Mouse (Mus musculus) liver, adult 2 months (tissue): ENCODE measurements around the gene Rcbtb2. TPM values are rescaled to one million over a fixed set of nuclear protein-coding genes. Genes with fewer than 3 reads are reported as not detected.

Source experiments
- DNase-seq: peaks from one replicate; pipeline ENCODE4 v3.0.0-alpha.2; 2011; ENCODE audit warnings: low read depth, low spot score; ENCODE audit errors: extremely low read depth
- H3K27ac ChIP-seq: fragments of 200-500 bp; replicated peaks from 2 replicates; pipeline ENCODE4 v1.5.1; 2012; ENCODE audit warnings: low read depth, mild to moderate bottlenecking, control low read depth, inconsistent platforms, low read length; ENCODE audit not compliant: insufficient read depth
- H3K27me3 ChIP-seq: fragments of 200-500 bp; 2 replicates; pipeline ENCODE4 v1.6.1; 2012; ENCODE audit warnings: mild to moderate bottlenecking, moderate library complexity, low read length, inconsistent platforms; ENCODE audit not compliant: control insufficient read depth, insufficient read depth
- H3K36me3 ChIP-seq: fragments of 200-500 bp; 2 replicates; pipeline ENCODE4 v1.6.1; 2012; ENCODE audit warnings: low read length, inconsistent platforms; ENCODE audit not compliant: control insufficient read depth, insufficient read depth
- H3K4me1 ChIP-seq: fragments of 200-500 bp; 2 replicates; pipeline ENCODE4 v1.6.1; 2011; ENCODE audit warnings: low read length; ENCODE audit not compliant: control insufficient read depth, insufficient read depth
- H3K4me3 ChIP-seq: fragments of 200-500 bp; 2 replicates; pipeline ENCODE4 v1.5.1; 2011; ENCODE audit warnings: low read depth, mild to moderate bottlenecking, control low read depth, low read length, moderate library complexity; ENCODE audit not compliant: insufficient read depth
- H3K79me2 ChIP-seq: fragments of 200-500 bp; 2 replicates; pipeline ENCODE4 v1.6.1; 2012; ENCODE audit warnings: inconsistent platforms, mild to moderate bottlenecking, low read length, moderate library complexity; ENCODE audit not compliant: control insufficient read depth, insufficient read depth
- H3K9ac ChIP-seq: fragments of 200-500 bp; 2 replicates; pipeline ENCODE4 v1.6.1; 2012; ENCODE audit warnings: low read depth, mild to moderate bottlenecking, control low read depth, inconsistent platforms, low read length
- CTCF ChIP-seq: fragments of 200-500 bp; IDR thresholded peaks from 2 replicates; pipeline ENCODE4 v1.5.1; 2011; ENCODE audit warnings: low read depth, low read length, control low read depth
- POLR2A ChIP-seq: fragments of 200-500 bp; IDR thresholded peaks from 2 replicates; pipeline ENCODE4 v1.6.1; 2011; ENCODE audit warnings: low read length, control low read depth; ENCODE audit not compliant: insufficient read depth; ENCODE audit errors: extremely low read depth
- WGBS: fragments of 180-500 bp; shearing (Covaris S2); methylation state at CpG from one replicate; pipeline ENCODE4 v1.1.7; 2018; 5-methylcytosine and 5-hydroxymethylcytosine counted together
- polyA plus RNA-seq: library from polyadenylated mRNA; depleted of rRNA; stranded (reverse); fragments of >200 nt; gene quantifications from 2 replicates; pipeline ENCODE4 v1.2.3, GENCODE M21; 2012
- total RNA-seq: library from RNA; depleted of rRNA; stranded (reverse); fragments of >200 nt; gene quantifications from 2 replicates; pipeline ENCODE4 v1.2.3, GENCODE M21; 2014

The Rcbtb2 gene
- total and polyA plus RNA-seq, 2 experiments, result 26.0 to 32.6 TPM

DNA sequence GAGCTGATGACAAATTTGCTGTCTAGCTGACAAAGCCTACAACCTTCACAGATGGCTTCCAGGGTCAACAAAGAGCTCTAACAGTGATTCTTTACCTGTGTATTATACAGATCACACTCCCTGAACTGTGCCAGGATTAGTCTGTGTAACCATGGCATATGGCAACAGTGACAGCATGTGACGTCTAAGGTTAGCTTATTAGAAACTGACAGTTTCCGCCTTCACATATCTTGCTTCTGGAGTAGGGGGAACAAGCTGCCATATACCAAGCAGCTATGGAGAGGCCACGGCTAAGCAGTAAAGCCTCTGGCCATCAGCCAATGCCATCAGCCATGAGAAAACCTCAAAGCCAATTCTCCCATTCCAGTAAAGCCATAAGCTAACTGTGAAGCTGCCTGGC is 103.5 kb downstream of the Rcbtb2 start:
- no peak for TF ChIP-seq CTCF
- no peak for TF ChIP-seq POLR2A
- WGBS, result 96% methylated on average over 3 of the region's 3 CpGs
- H3K9ac ChIP-seq, result no peak overlapping the region
- no peaks in the 10 kb centered on the region for H3K36me3 ChIP-seq
- H3K27me3 ChIP-seq, result no peaks in the 10 kb centered on the region
- H3K27ac ChIP-seq, result no peak overlapping the region
- H3K4me1 ChIP-seq, result peaks cover 2% of the 10 kb centered on the region; the same call in 1 of the 2 replicates
- no peak overlapping the region for H3K4me3 ChIP-seq
- DNase-seq, result no peak
- no peaks in the 10 kb centered on the region; the same call in 1 of the 2 replicates for H3K79me2 ChIP-seq

DNA sequence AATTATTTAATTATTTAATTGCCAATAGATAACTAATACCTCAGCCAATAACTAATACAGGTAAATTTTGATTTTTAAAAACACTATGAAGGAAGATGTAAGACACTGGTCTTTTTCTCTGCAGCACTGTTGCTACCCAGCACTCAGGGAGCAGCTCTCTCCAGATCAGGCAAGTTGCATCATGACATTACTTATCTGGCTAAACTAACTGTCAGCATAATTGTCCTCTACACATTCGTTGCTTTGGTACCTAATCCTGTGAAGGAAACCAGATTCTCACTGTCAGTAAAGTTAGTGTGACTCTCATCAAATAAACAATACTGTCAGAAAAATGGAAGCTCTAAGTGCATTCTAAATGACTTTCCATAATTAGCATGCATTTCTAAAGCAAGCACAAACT is 104.0 kb downstream of the Rcbtb2 start:
- H3K27ac ChIP-seq, result no peak overlapping the region
- no peak for DNase-seq

DNA sequence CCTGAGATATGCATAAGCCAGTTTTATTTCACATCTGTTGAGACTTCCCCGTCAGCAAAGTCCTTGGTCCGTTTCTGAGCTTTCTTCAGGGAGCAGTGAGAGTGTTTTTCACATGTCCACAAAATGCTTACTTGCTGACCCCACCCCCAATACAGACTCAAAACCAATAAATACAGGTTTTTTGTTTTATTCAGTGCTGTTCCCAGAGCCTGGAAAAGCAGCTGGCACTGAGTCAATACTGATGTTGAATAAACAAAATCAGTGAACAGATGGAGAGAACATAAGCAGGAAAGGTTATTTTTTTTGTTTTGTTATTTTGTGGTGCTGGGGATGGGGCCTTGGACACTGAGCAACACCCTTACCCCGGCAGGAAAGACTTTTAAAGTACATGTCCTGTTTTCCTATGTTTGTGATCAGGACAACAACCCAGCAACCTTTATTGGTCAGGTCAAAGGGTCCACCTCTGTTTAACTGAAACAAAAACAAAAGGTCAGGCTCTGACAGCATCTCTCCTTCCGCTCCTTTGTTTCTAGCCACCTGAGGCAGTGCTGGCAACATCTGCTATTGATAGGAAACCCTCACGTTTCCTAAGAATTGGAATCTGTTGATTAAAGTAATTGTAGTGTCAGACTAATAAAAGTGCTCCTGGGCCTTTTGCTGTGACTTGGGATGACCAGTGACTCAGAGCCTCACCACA is 108.6 kb downstream of the Rcbtb2 start:
- 34% methylated on average over 5 of the region's 5 CpGs for WGBS
- peak; percentile 33 for DNase-seq
- Histone ChIP-seq H3K27ac (no peak overlapping the region), H3K79me2 (no peaks in the 10 kb centered on the region), H3K4me3 (no peak overlapping the region), H3K27me3 (no peaks in the 10 kb centered on the region), H3K9ac (no peak overlapping the region), H3K4me1 (peaks cover 6% of the 10 kb centered on the region; the same call in 1 of the 2 replicates), H3K36me3 (no peaks in the 10 kb centered on the region)
- no peak for TF ChIP-seq CTCF

More for the DNA sequence above, 104.0 kb downstream of the Rcbtb2 start:
- Histone ChIP-seq H3K4me3 (no peak overlapping the region), H3K79me2 (no peaks in the 10 kb centered on the region; the same call in 1 of the 2 replicates), H3K9ac (no peak overlapping the region), H3K4me1 (peaks cover 6% of the 10 kb centered on the region; the same call in 1 of the 2 replicates), H3K27me3 (no peaks in the 10 kb centered on the region), H3K36me3 (no peaks in the 10 kb centered on the region)
- TF ChIP-seq CTCF, result no peak
- no peak for TF ChIP-seq POLR2A
- 34% methylated on average over 1 of the region's 1 CpGs for WGBS

DNA sequence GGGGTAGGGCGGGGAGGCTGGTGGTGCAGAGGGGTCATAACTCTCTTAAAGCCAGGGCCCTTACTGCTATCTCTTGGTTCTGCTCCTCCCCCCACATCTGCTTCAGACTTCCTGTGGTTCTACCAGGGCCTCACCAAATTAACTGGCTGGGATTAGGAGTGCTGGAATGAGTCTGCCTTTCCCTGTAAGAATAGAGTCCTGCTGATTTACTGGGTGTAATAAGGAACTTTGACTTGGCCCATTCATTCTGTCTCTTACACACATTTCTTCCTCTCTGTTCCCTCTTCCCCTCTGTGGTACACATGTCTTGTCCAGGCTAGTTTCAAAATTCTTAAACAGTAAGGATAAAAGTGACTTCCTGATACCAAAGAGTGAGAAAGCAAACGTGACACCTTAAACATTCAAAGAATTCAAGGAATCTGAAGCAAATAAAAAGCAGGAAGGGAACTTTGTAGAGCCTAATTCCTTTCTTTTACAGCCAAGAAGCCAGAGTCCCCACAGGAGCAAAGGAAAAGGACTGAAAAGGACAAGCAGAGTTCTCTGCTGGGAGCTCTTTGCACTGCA is 111.7 kb downstream of the Rcbtb2 start:
- TF ChIP-seq POLR2A, result no peak
- no peak for TF ChIP-seq CTCF
- no peak overlapping the region for H3K4me3 ChIP-seq
- no peak overlapping the region for H3K27ac ChIP-seq
- 0 out of 2 replicates have a peak, but pooled peaks cover 4% of the 10 kb centered on the region for H3K4me1 ChIP-seq
- no peak overlapping the region for H3K9ac ChIP-seq
- no peaks in the 10 kb centered on the region for H3K36me3 ChIP-seq
- H3K27me3 ChIP-seq, result no peaks in the 10 kb centered on the region
- 69% methylated on average over 2 of the region's 2 CpGs for WGBS
- no peak for DNase-seq
- H3K79me2 ChIP-seq, result no peaks in the 10 kb centered on the region

DNA sequence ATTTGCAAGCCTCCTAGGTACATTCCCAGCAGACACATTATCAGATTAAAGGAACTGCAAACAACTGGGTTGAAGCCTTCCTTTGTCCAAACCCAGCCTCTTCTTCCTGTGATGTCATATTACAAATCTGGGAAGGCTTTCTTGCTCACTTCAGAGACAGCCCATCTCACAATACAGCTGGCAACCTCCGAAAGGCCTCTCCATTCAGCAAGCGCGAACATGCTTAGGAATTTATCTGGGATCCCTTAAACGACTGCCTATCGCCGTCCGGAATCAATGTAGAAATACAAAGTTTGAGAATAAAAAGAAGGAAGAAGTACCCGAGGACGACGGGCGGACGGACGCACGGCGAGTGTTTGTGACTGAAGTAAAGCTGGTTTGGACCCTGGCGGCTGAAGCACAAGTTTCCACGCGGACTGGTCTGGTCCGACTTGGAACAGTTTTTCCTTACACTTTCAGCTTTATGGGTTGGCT is 115.0 kb downstream of the Rcbtb2 start, which contains the start of gene Lpar6:
TSS of gene Lpar6 (plus strand) at position 48 of the 474 bp plus-strand sequence.
- peaks cover 3% of the 10 kb centered on the region; the same call in 1 of the 2 replicates for H3K36me3 ChIP-seq
- peak; percentile 93 for DNase-seq
- H3K4me1 ChIP-seq, result no peaks in the 10 kb centered on the region; the same call in 1 of the 2 replicates
- H3K79me2 ChIP-seq, result no peaks in the 10 kb centered on the region
- H3K9ac ChIP-seq, result peak within 1 kb of the TSS; percentile 84
- WGBS, result under 1% methylated on average over 19 of the region's 19 CpGs
- peak within 1 kb of the TSS; percentile 88 for H3K27ac ChIP-seq
- peak; percentile 76; the same call in 1 of the 2 replicates for TF ChIP-seq POLR2A
- 0 out of 2 replicates have a peak, but pooled peaks have one; percentile 13 for TF ChIP-seq CTCF
- H3K27me3 ChIP-seq, result no peaks in the 10 kb centered on the region
- H3K4me3 ChIP-seq, result peak within 1 kb of the TSS; percentile 70
